Mouse (Mus musculus) adrenal gland, adult 2 months (tissue): ENCODE data around the gene Psmc3ip. TPM values are rescaled to one million over a fixed set of nuclear protein-coding genes. Genes with fewer than 3 reads are reported as not detected.

ENCODE experiments used
- DNase-seq: peaks from one replicate; pipeline ENCODE4 v3.0.0; 2021
- polyA plus RNA-seq: library from polyadenylated mRNA; depleted of rRNA; stranded (reverse); fragments of >200 nt; gene quantifications from 2 replicates; pipeline ENCODE4 v1.2.3, GENCODE M21; 2012
- total RNA-seq, 2 experiments: library from RNA; stranded (reverse); gene quantifications; 2 replicates each; pipeline ENCODE4 v1.2.3; 2021

Psmc3ip gene
- total and polyA plus RNA-seq, 3 experiments = 0.71 to 5.9 (median 3.6) TPM

GRCm38 (mm10) chr11:101119131-101119760, 24.0 kb upstream of the Psmc3ip start:
- DNase-seq = no peak

GRCm38 (mm10) chr11:101118105-101118504, 22.9 kb upstream of the Psmc3ip start:
- DNase-seq = no peak

- DNase-seq = no peak
Observed at GRCm38 (mm10) chr11:101115564-101115963, 20.3 kb upstream of the Psmc3ip start.

GRCm38 (mm10) chr11:101112186-101112585, 16.9 kb upstream of the Psmc3ip start:
- no peak for DNase-seq

GRCm38 (mm10) chr11:101111178-101111577, 15.9 kb upstream of the Psmc3ip start:
- no peak for DNase-seq

GRCm38 (mm10) chr11:101110708-101111107, 15.5 kb upstream of the Psmc3ip start:
- no peak for DNase-seq

GRCm38 (mm10) chr11:101109351-101109750, 14.1 kb upstream of the Psmc3ip start:
- DNase-seq = no peak

- DNase-seq = no peak
Observed at GRCm38 (mm10) chr11:101103011-101103410, 7.8 kb upstream of the Psmc3ip start.

GRCm38 (mm10) chr11:101098231-101098630, 3.0 kb upstream of the Psmc3ip start:
- no peak for DNase-seq

- no peak for DNase-seq
Observed at GRCm38 (mm10) chr11:101094930-101095313, 314 bp downstream of the Psmc3ip start.

GRCm38 (mm10) chr11:101089931-101090330, 5.3 kb downstream of the Psmc3ip start:
- peak; percentile 70 for DNase-seq

- DNase-seq = no peak
Observed at GRCm38 (mm10) chr11:101087682-101088055, 7.6 kb downstream of the Psmc3ip start.

- peak; percentile 94 for DNase-seq
Observed at GRCm38 (mm10) chr11:101086756-101087681, 8.2 kb downstream of the Psmc3ip start, which contains the start of gene Mlx. Gene Mlx (plus strand): TSS chr11:101087277.

- peak; percentile 25 for DNase-seq
Observed at GRCm38 (mm10) chr11:101086323-101086674, 8.9 kb downstream of the Psmc3ip start.

GRCm38 (mm10) chr11:101085617-101086322, 9.5 kb downstream of the Psmc3ip start:
- DNase-seq = peak; percentile 8

GRCm38 (mm10) chr11:101084811-101085210, 10.4 kb downstream of the Psmc3ip start:
- DNase-seq = no peak

GRCm38 (mm10) chr11:101084246-101084645, 11.0 kb downstream of the Psmc3ip start:
- DNase-seq = no peak

- DNase-seq = peak; percentile 67
Observed at GRCm38 (mm10) chr11:101083083-101083697, 12.0 kb downstream of the Psmc3ip start.

- peak; percentile 92 for DNase-seq
Observed at GRCm38 (mm10) chr11:101082208-101083082, 12.8 kb downstream of the Psmc3ip start, which contains the start of gene Coasy. Gene Coasy (plus strand): TSS chr11:101082565.

- no peak for DNase-seq
Observed at GRCm38 (mm10) chr11:101081659-101082058, 13.6 kb downstream of the Psmc3ip start.

- no peak for DNase-seq
Observed at GRCm38 (mm10) chr11:101080421-101080820, 14.8 kb downstream of the Psmc3ip start.
